Mouse (Mus musculus): ENCODE measurements at regions not wholly inside any gene's neighbourhood (a gene's known extent, or its start where the extent isn't known, plus 50 kb on each side); places are given as distances from the start of the nearest gene placed in this dataset.

GRCm38 (mm10) chr4:55194061-55194460, 155.8 kb upstream of the Rad23b start:
- no peak for TF ChIP-seq TCF12 (IDR thresholded peaks at IDR 0.05; ENCODE audit: low read depth, low read length)
- Histone ChIP-seq H3K27ac (ENCODE audit: insufficient read depth, low read depth) (no peak overlapping the region), H3K36me3 (replicated peaks in 1 of 2; ENCODE audit: control insufficient read depth in 1 of 2, insufficient read depth in 1 of 2, low read length in 1 of 2) (no peaks in the 10 kb centered on the region), H3K4me2 (ENCODE audit: insufficient read depth, low read depth, poor library complexity, severe bottlenecking) (no peak overlapping the region), H3K79me2 (replicated peaks; ENCODE audit: control insufficient read depth, extremely low read depth, insufficient read depth, poor library complexity, severe bottlenecking) (no peaks in the 10 kb centered on the region), H3K9me3 (replicated peaks; ENCODE audit: low read length) (no peaks in the 10 kb centered on the region), H3K9ac (ENCODE audit: insufficient read depth, low read depth) (no peak overlapping the region), H3K4me1 (ENCODE audit: control insufficient read depth in 1 of 2, insufficient read depth in 2 of 2) (peaks cover 0 to 6% of the 10 kb centered on the region in 2 experiments; a peak in 1 of 4 replicates), H3K4me3 (replicated peaks in 1 of 3; ENCODE audit: low read depth in 2 of 3, low read length in 2 of 3, poor library complexity in 1 of 3) (no peak overlapping the region), H3K27me3 (replicated peaks) (no peaks in the 10 kb centered on the region)
- dilution Hi-C loops (cut with MboI; ENCODE audit: extremely low pct_ligation_motif_present, extremely low pct_unique_long_range_greater_than_20kb, low sequenced_read_pairs) (no loop called here), in situ Hi-C loops (cut with MboI; ENCODE audit: low pct_ligation_motif_present, low pct_unique_long_range_greater_than_20kb, low sequenced_read_pairs) (no loop called here)
- no peak for DNase-seq (ENCODE audit: extremely low read depth)

DNA sequence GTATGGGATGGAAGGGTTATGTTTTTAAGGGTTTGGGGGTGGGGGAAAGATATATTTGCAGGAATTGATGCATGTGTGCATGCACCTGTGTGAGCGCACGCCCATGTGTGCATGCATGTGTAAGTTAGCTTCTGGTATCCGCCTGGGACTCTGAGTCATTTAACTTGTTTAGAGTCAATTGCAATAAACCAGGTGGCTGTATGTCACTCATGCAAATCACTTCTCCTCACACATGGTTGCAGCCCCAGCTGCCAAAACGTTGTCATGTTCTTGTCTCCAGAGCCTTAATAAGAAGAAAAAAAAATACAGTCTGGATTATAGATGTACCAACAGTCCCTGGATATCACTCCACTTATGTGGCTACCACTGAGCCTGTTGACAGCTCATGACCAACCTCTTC, 155.3 kb upstream of the Rad23b start:
- peak; percentile 14 for DNase-seq (ENCODE audit: extremely low read depth)
- Histone ChIP-seq H3K79me2 (replicated peaks; ENCODE audit: control insufficient read depth, extremely low read depth, insufficient read depth, poor library complexity, severe bottlenecking) (no peaks in the 10 kb centered on the region), H3K4me3 (replicated peaks in 1 of 3; ENCODE audit: low read depth in 2 of 3, low read length in 2 of 3, poor library complexity in 1 of 3) (no peak overlapping the region), H3K4me2 (ENCODE audit: insufficient read depth, low read depth, poor library complexity, severe bottlenecking) (no peak overlapping the region), H3K36me3 (replicated peaks in 1 of 2; ENCODE audit: control insufficient read depth in 1 of 2, insufficient read depth in 1 of 2, low read length in 1 of 2) (no peaks in the 10 kb centered on the region), H3K27me3 (replicated peaks) (no peaks in the 10 kb centered on the region), H3K4me1 (ENCODE audit: control insufficient read depth in 1 of 2, insufficient read depth in 2 of 2) (peaks cover 0 to 6% of the 10 kb centered on the region in 2 experiments; a peak in 1 of 4 replicates), H3K27ac (ENCODE audit: insufficient read depth, low read depth) (no peak overlapping the region), H3K9me3 (replicated peaks; ENCODE audit: low read length) (no peaks in the 10 kb centered on the region), H3K9ac (ENCODE audit: insufficient read depth, low read depth) (no peak overlapping the region)
- in situ Hi-C loops (cut with MboI; ENCODE audit: low pct_ligation_motif_present, low pct_unique_long_range_greater_than_20kb, low sequenced_read_pairs), result no loop called here
- TF ChIP-seq ELF1 (IDR thresholded peaks at IDR 0.05; ENCODE audit: low read depth, low read length), result no peak
- no peak for TF ChIP-seq PAX5 (IDR thresholded peaks at IDR 0.05; ENCODE audit: low read length)
- no peak for TF ChIP-seq NRF1 (IDR thresholded peaks at IDR 0.05; ENCODE audit: low read depth, low read length)
- TF ChIP-seq USF1 (IDR thresholded peaks at IDR 0.05; ENCODE audit: low read depth, low read length), result no peak
- TF ChIP-seq MXI1 (IDR thresholded peaks at IDR 0.05; ENCODE audit: low read depth, low read length), result no peak
- TF ChIP-seq USF2 (conservative IDR thresholded peaks at IDR 0.05; ENCODE audit: low read depth, low read length), result no peak
- no peak for TF ChIP-seq MAFK (IDR thresholded peaks at IDR 0.05; ENCODE audit: insufficient replicate concordance, low read length)
- no peak for TF ChIP-seq EP300 (IDR thresholded peaks at IDR 0.05; ENCODE audit: low read length)
- TF ChIP-seq ZMIZ1 (IDR thresholded peaks at IDR 0.05; ENCODE audit: low read depth, low read length), result no peak
- TF ChIP-seq JUN (IDR thresholded peaks at IDR 0.05; ENCODE audit: insufficient read depth, low read depth, low read length), result no peak
- no peak for TF ChIP-seq CTCF (conservative IDR thresholded peaks at IDR 0.05 in 1 of 2, IDR thresholded peaks at IDR 0.05 in 1 of 2; ENCODE audit: low read depth in 2 of 2, low read length in 2 of 2)
- TF ChIP-seq RCOR1 (conservative IDR thresholded peaks at IDR 0.05; ENCODE audit: low read depth, low read length), result no peak
- no peak for TF ChIP-seq CHD1 (IDR thresholded peaks at IDR 0.05; ENCODE audit: low read depth, low read length)
- no peak for TF ChIP-seq KAT2A (IDR thresholded peaks at IDR 0.05; ENCODE audit: insufficient replicate concordance, low read length)
- TF ChIP-seq HCFC1 (IDR thresholded peaks at IDR 0.05; ENCODE audit: low read depth, low read length), result no peak
- no peak for TF ChIP-seq SMC3 (IDR thresholded peaks at IDR 0.05; ENCODE audit: low read depth, low read length)
- no peak for TF ChIP-seq ZNF384 (IDR thresholded peaks at IDR 0.05; ENCODE audit: low read depth, low read length)
- TF ChIP-seq MAX (IDR thresholded peaks at IDR 0.05; ENCODE audit: low read length), result no peak
- TF ChIP-seq ZKSCAN1 (IDR thresholded peaks at IDR 0.05; ENCODE audit: borderline replicate concordance, low read depth, low read length), result no peak
- TF ChIP-seq JUND (conservative IDR thresholded peaks at IDR 0.05; ENCODE audit: low read depth, low read length), result no peak
- dilution Hi-C loops (cut with MboI; ENCODE audit: extremely low pct_ligation_motif_present, extremely low pct_unique_long_range_greater_than_20kb, low sequenced_read_pairs), result no loop called here

Measured in CH12.LX (cell line).